Mouse (Mus musculus): Measurements from ENCODE around the gene A830018L16Rik. TPM values are rescaled to one million over a fixed set of nuclear protein-coding genes. Genes with fewer than 3 reads are reported as not detected.
"Not testable (repeated sequence)": the region's sequence is repeated elsewhere in the genome, so short reads cannot be mapped to it uniquely, and the experiment has no call there.

The A830018L16Rik gene
- under 1 TPM; 0.07 to 0.43 TPM for total RNA-seq (2021)

GRCm38 (mm10) chr1:11413894-11414556, at the start of gene A830018L16Rik:
Gene A830018L16Rik (plus strand): TSS chr1:11414105.
- peak; percentile 77 to 78 for DNase-seq
- intact Hi-C loops (cut with DNase I) = loop anchor here (1.0 kb wide), 1 partner anchor 180 kb away; no protein-coding TSS in a partner anchor

- intact Hi-C loops (cut with DNase I) = no loop called here
- DNase-seq = no peak
Observed at GRCm38 (mm10) chr1:11385846-11386245, 28.1 kb upstream of the A830018L16Rik start.

DNA sequence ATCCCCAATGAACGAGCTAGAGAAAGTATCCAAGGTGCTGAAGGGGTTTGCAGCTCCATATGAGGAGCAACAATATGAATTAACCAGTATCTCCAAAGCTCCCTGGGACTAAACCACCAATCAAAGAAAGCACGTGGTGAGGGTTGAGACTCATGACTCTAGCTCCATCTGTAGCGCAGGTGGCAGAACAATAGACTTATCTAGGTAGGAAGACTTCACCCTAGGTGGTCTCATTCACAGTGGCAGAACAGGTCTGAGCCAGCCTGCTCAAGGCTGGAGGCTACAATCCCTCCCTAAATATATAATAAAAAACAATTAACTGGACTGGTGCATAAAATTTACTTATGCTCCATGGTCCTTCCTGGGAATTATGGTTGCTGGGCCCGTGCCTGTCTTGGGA, 18.5 kb upstream of the A830018L16Rik start:
- intact Hi-C loops (cut with DNase I) = no loop called here
- DNase-seq = no peak

GRCm38 (mm10) chr1:11395996-11396736, 17.7 kb upstream of the A830018L16Rik start:
- no peak for DNase-seq
- intact Hi-C loops (cut with DNase I) = no loop called here

GRCm38 (mm10) chr1:11401159-11401558, 12.7 kb upstream of the A830018L16Rik start:
- no peak for DNase-seq
- intact Hi-C loops (cut with DNase I) = no loop called here

DNA sequence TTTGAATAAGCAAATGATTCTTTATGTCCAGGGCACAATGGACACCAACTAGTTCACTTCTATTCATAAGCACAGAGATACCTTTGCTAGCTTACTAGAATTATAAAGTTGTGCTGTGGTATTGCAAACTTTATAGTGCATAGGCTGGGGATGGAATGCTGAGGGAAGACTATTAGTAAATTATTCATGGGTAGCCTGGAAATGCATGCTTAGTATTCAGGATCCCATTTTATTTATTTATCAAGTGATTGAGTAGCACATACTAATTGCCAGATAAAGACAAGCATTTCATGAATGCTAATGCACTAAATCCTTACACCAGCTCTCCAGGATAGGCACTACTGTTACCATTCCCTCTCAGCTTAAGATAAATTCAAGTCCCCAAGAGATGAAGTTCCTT, 8.4 kb upstream of the A830018L16Rik start:
- no peak for DNase-seq
- intact Hi-C loops (cut with DNase I) = no loop called here

- DNase-seq = no peak
- intact Hi-C loops (cut with DNase I) = no loop called here
Observed at GRCm38 (mm10) chr1:11406026-11406425, 7.9 kb upstream of the A830018L16Rik start.

DNA sequence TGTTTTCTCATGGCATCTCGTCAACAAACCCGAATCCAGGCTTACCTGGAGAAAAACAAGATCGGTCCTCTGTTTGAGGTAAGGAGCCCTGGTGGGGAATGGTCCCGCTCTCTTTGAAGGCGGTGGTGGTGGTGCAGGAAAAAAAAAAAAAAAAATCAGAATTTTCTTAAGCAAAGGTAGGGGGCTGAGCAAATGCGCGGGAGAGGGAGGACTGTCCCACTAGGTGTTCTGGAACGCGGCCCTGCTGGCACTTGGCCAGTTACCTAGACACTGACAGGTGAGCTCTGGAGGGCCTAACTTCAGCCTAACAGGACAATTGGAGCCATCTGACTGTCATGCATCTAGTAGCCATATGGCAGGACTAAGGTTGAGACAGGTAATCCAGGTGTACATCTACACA, 655 bp downstream of the A830018L16Rik start:
- DNase-seq = no peak
- intact Hi-C loops (cut with DNase I) = loop anchor here (1.0 kb wide), 1 partner anchor 180 kb away; no protein-coding TSS in a partner anchor

- no peak for DNase-seq
- intact Hi-C loops (cut with DNase I) = no loop called here
Observed at GRCm38 (mm10) chr1:11427310-11427709, 13.4 kb downstream of the A830018L16Rik start.

DNA sequence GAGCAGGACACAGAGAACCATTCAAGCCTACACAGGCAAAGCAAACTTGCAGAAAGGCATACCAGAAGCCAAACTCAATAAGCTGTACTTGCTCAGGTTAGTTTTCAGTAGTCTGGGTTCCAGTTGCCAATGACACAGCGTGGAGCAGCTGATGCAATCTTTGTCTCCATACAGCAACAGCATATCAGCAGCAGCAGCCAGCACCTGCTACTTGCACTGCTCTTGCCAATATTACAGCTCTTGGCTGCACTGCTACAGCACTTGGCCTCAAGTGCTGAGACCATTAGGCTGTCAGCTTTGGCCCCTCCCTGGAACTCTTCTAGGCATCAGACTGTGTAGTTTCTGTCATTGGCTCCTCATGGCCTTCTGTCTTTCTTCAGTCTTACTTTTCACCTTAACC, 44.4 kb downstream of the A830018L16Rik start:
- peak; percentile 79 to 84 for DNase-seq

DNA sequence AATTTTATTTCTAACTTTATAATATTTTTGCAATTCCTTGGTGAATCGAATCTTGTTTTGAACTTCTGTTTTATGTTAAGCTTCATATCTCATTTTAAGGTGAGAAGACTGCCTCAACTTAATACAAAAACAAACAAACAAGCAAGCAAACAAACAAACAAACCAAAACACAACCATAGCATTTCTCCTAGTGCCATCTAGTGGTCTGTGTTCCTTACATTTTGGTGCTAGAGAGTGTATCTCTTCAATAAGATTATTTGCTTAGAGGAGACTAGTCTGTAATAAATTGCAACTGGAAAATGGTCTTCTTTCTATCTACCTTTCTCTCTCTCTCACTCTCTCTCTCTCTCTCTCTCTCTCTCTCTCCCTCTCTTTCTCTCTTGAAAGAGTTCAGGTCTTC, 52.4 kb downstream of the A830018L16Rik start:
- no peak for DNase-seq
- intact Hi-C loops (cut with DNase I) = loop anchor here (5.0 kb wide), 1 partner anchor 314 kb away; no protein-coding TSS in a partner anchor

More for the DNA sequence above, 44.4 kb downstream of the A830018L16Rik start:
- intact Hi-C loops (cut with DNase I) = loop anchor here (10.0 kb wide), 1 partner anchor 224 kb away; no protein-coding TSS in a partner anchor

DNA sequence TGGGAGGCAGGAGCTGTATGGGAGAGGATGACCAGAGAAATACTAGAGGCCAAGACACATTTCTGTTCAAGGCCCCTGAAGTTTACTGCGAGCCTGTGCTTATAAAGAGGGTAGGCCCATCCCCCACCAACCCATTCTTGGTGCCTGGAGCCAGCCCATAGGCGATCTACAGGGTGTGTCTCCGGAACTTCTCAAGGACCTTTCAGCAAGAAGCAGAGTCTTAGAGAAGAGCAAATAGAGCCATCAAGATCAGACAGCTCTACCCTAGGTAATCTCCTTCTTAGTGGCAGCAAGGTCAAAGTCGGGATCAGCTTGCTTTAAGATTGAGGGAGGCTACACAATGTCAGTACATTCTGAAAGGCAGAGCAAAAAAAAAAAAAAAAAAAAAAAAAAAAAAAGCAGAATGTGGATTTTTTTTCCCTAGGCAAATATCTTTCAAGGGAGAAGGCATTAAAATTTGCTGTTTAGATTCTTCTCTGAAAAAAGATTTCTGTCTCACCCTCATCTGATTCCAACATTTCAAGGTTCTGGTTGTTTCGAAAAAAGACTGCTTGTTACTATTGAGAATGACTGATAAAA, 53.2 kb downstream of the A830018L16Rik start:
- no peak for DNase-seq
- intact Hi-C loops (cut with DNase I) = loop anchor here (5.0 kb wide), 1 partner anchor 315 kb away; no protein-coding TSS in a partner anchor

GRCm38 (mm10) chr1:11492936-11493335, 79.0 kb downstream of the A830018L16Rik start:
- DNase-seq = no peak
- intact Hi-C loops (cut with DNase I) = no loop called here

- intact Hi-C loops (cut with DNase I) = no loop called here
- DNase-seq = no peak
Observed at GRCm38 (mm10) chr1:11501556-11501955, 87.7 kb downstream of the A830018L16Rik start.

DNA sequence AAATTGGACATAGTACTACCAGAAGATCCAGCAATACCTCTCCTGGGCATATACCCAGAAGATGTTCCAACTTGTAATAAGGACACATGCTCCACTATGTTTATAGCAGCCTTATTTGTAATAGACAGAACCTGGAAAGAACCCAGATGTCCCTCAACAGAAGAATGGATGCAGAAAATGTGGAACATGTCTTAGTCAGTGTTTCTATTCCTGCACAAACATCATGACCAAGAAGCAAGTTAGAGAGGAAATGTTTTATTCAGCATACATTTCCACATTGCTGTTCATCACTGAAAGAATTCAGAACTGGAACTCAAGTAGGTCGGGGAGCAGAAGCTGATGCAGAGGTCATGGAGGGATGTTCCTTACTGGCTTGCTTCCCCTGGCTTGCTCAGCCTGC, 135.9 kb downstream of the A830018L16Rik start:
- DNase-seq; intact Hi-C loops (cut with DNase I): not testable (repeated sequence)

DNA sequence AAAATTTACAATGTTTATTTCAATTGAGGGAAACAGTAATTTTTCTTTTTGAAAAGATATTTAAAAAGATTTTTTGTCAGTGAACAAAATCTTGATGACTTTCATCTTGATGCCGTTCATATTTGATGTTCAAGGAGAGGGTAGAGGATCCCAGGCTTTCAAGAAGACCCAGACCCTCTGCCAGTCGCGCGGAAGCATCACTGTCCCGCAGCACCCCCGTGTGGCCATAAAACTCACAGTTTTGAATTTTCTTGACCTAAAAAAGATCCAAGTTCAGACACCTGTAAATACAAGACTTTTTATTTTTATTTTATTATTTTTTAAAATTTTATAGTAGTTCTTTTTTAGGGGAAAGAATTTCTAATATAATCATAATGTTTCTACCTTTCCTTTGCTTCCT, 151.4 kb downstream of the A830018L16Rik start:
- intact Hi-C loops (cut with DNase I) = loop anchor here (10.0 kb wide), 2 partner anchors 411 to 731 kb away; no protein-coding TSS in a partner anchor
- DNase-seq = peak; percentile 8 to 36

GRCm38 (mm10) chr1:11566730-11567129, 152.8 kb downstream of the A830018L16Rik start:
- no peak for DNase-seq
- intact Hi-C loops (cut with DNase I) = loop anchor here (10.0 kb wide), 2 partner anchors 412 to 732 kb away; no protein-coding TSS in a partner anchor

- DNase-seq = no peak
- intact Hi-C loops (cut with DNase I) = loop anchor here (10.0 kb wide), 2 partner anchors 413 to 733 kb away; no protein-coding TSS in a partner anchor
Observed at GRCm38 (mm10) chr1:11567300-11567885, 153.5 kb downstream of the A830018L16Rik start.

GRCm38 (mm10) chr1:11570274-11570673, 156.4 kb downstream of the A830018L16Rik start:
- intact Hi-C loops (cut with DNase I) = no loop called here
- no peak for DNase-seq

DNA sequence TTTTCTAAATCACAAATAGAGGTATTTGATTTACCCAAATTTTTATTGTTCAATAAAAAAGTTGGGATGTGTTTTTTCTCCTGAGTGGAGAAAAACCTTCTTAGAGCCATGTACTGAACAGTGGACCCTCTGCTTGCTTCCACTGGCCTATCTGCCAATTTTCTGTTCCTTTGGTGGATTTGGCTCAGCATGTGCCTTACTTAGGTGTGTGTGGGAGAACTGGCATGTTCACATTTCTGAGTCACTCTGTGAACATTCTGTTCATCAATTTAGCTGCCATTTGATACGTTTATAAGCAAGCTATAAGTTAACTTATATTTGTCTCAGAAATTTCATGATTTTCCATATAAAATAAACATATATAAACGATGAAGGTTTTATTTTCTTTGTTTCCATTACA, 159.6 kb downstream of the A830018L16Rik start:
- intact Hi-C loops (cut with DNase I) = no loop called here
- no peak for DNase-seq

GRCm38 (mm10) chr1:11580026-11580425, 166.1 kb downstream of the A830018L16Rik start:
- no peak for DNase-seq
- intact Hi-C loops (cut with DNase I) = no loop called here
